Mouse (Mus musculus): ENCODE measurements at regions not wholly inside any gene's neighbourhood (a gene's known extent, or its start where the extent isn't known, plus 50 kb on each side); places are given as distances from the start of the nearest gene placed in this dataset.

GRCm38 (mm10) chr13:115287371-115287770, 185.6 kb upstream of the Itga1 start:
- peak; percentile 27; the same call in 1 of the 2 replicates for TF ChIP-seq ZNF384 (IDR thresholded peaks at IDR 0.05; ENCODE audit: low read depth, low read length)
- TF ChIP-seq MAFK (IDR thresholded peaks at IDR 0.05; ENCODE audit: insufficient read depth, low read depth, low read length), result no peak
- TF ChIP-seq HCFC1 (IDR thresholded peaks at IDR 0.05; ENCODE audit: borderline replicate concordance, insufficient read depth, low read length), result no peak
